Comparison of ENCODE assay signal across 8 mouse cellular contexts in genomic region chr10:53398540-53398902, GRCm38 (mm10). TPM values are rescaled to one million over a fixed set of nuclear protein-coding genes. Genes with fewer than 3 reads are reported as not detected.
A peak's percentile ranks its signal among the peaks of the same experiment; 100 is the strongest.
DNase-seq lines count a peak whose midpoint lies in the region; ATAC-seq and TF ChIP-seq lines count a peak whose summit lies in the region.

No protein-coding gene starts in this region.

- no peaks in the 10 kb centered on the region for H3K36me3 ChIP-seq in CH12.LX (replicated peaks in 1 of 2; ENCODE audit: control insufficient read depth in 1 of 2, insufficient read depth in 1 of 2, low read length in 1 of 2)
- H3K36me3 ChIP-seq in forebrain, embryonic 16.5 days (ENCODE audit: control insufficient read depth, insufficient read depth), result no peaks in the 10 kb centered on the region
- H3K36me3 ChIP-seq in liver, embryonic 13.5 days, result no peaks in the 10 kb centered on the region

- in situ Hi-C loops in CH12.LX (cut with MboI; ENCODE audit: low pct_ligation_motif_present, low pct_unique_long_range_greater_than_20kb, low sequenced_read_pairs), result no loop called here

- WGBS in forebrain, embryonic 16.5 days, result under 1% methylated on average over 7 of the region's 9 CpGs
- 12% methylated on average over 9 of the region's 9 CpGs for WGBS in liver, embryonic 13.5 days (ENCODE audit: insufficient replicate concordance)

- dilution Hi-C loops in CH12.LX (cut with MboI; ENCODE audit: extremely low pct_ligation_motif_present, extremely low pct_unique_long_range_greater_than_20kb, low sequenced_read_pairs), result no loop called here

- peak overlapping the region; percentile 64 for H3K4me2 ChIP-seq in CH12.LX (ENCODE audit: insufficient read depth, low read depth, poor library complexity, severe bottlenecking)
- H3K4me2 ChIP-seq in forebrain, embryonic 16.5 days (ENCODE audit: low read length), result peak overlapping the region; percentile 30
- peak overlapping the region; percentile 39 for H3K4me2 ChIP-seq in liver, embryonic 13.5 days

- no peak for TF ChIP-seq RAD21 in CH12.LX (IDR thresholded peaks at IDR 0.05; ENCODE audit: low read depth, low read length)

- TF ChIP-seq CTCF in CH12.LX (conservative IDR thresholded peaks at IDR 0.05 in 1 of 2, IDR thresholded peaks at IDR 0.05 in 1 of 2; ENCODE audit: low read depth in 2 of 2, low read length in 2 of 2), result no peak

- no peak overlapping the region for H3K27ac ChIP-seq in CH12.LX (ENCODE audit: insufficient read depth, low read depth)
- H3K27ac ChIP-seq in forebrain, embryonic 16.5 days (ENCODE audit: low read length), result peak overlapping the region; percentile 52
- no peak overlapping the region for H3K27ac ChIP-seq in liver, embryonic 13.5 days

- ATAC-seq in forebrain, embryonic 16.5 days, result peak; percentile 75
- ATAC-seq in hematopoietic stem cell, adult 5-6 weeks (replicated peaks in 1 of 2; ENCODE audit: insufficient read depth in 1 of 2, low FRiP score in 2 of 2, low TSS enrichment in 1 of 2, low read depth in 1 of 2, poor library complexity in 2 of 2, severe bottlenecking in 2 of 2), result peak; percentile 80 to 88
- ATAC-seq in liver, embryonic 13.5 days (ENCODE audit: low read depth), result no peak
- peak; percentile 45 for ATAC-seq in monocyte, adult 5-6 weeks (replicated peaks; ENCODE audit: insufficient number of reproducible peaks, low FRiP score, low TSS enrichment, poor library complexity, severe bottlenecking)
- no peak for ATAC-seq in erythroid progenitor cell, adult 5-6 weeks (replicated peaks; ENCODE audit: low FRiP score, poor library complexity, severe bottlenecking)

- no peak for DNase-seq in CH12.LX (ENCODE audit: extremely low read depth)
- DNase-seq in cerebellum, adult 11 months, result peak; percentile 20
- DNase-seq in liver, embryonic 13.5 days, result no peak
- DNase-seq in Muller cell, postnatal 12 days (ENCODE audit: inconsistent ontology term), result no peak

- H3K9me3 ChIP-seq in CH12.LX (replicated peaks; ENCODE audit: low read length), result peaks cover 3% of the 10 kb centered on the region
- H3K9me3 ChIP-seq in forebrain, embryonic 16.5 days (ENCODE audit: control insufficient read depth, low read length), result no peaks in the 10 kb centered on the region
- H3K9me3 ChIP-seq in liver, embryonic 13.5 days (replicated peaks), result no peaks in the 10 kb centered on the region

- H3K9ac ChIP-seq in CH12.LX (ENCODE audit: insufficient read depth, low read depth), result peak overlapping the region; percentile 51
- H3K9ac ChIP-seq in forebrain, embryonic 16.5 days (replicated peaks; ENCODE audit: low read depth, low read length), result 0 out of 2 replicates have a peak overlapping the region, but pooled peaks have one; percentile 3
- H3K9ac ChIP-seq in liver, embryonic 13.5 days, result peak overlapping the region; percentile 47; the same call in 1 of the 2 replicates

- TF ChIP-seq POLR2A in CH12.LX (IDR thresholded peaks at IDR 0.05; ENCODE audit: low read depth, low read length), result no peak

- peaks cover 7 to 27% of the 10 kb centered on the region in 2 experiments for H3K4me1 ChIP-seq in CH12.LX (ENCODE audit: control insufficient read depth in 1 of 2, insufficient read depth in 2 of 2)
- H3K4me1 ChIP-seq in forebrain, embryonic 16.5 days (replicated peaks; ENCODE audit: control insufficient read depth, insufficient read depth, low read length), result peaks cover 10% of the 10 kb centered on the region
- peaks cover 5% of the 10 kb centered on the region for H3K4me1 ChIP-seq in liver, embryonic 13.5 days (replicated peaks)

- peak overlapping the region; percentile 19 to 55 (median 51) for H3K4me3 ChIP-seq in CH12.LX (replicated peaks in 1 of 3; ENCODE audit: low read depth in 2 of 3, low read length in 2 of 3, poor library complexity in 1 of 3)
- H3K4me3 ChIP-seq in forebrain, embryonic 16.5 days (replicated peaks; ENCODE audit: low read length), result no peak overlapping the region
- H3K4me3 ChIP-seq in liver, embryonic 13.5 days (replicated peaks), result no peak overlapping the region

- TF ChIP-seq EP300 in CH12.LX (IDR thresholded peaks at IDR 0.05; ENCODE audit: low read length), result no peak

- no peaks in the 10 kb centered on the region for H3K27me3 ChIP-seq in CH12.LX (replicated peaks)
- no peaks in the 10 kb centered on the region for H3K27me3 ChIP-seq in forebrain, embryonic 16.5 days (replicated peaks; ENCODE audit: control insufficient read depth, insufficient read depth, low read length)
- no peaks in the 10 kb centered on the region for H3K27me3 ChIP-seq in liver, embryonic 13.5 days

- no peaks in the 10 kb centered on the region for H3K79me2 ChIP-seq in CH12.LX (replicated peaks; ENCODE audit: control insufficient read depth, extremely low read depth, insufficient read depth, poor library complexity, severe bottlenecking)

TF ChIP-seq in CH12.LX, 34 proteins besides CTCF, POLR2A, EP300 and RAD21:
- no peak for TF ChIP-seq KAT2A (IDR thresholded peaks at IDR 0.05; ENCODE audit: insufficient replicate concordance, low read length)
- TF ChIP-seq BHLHE40 (IDR thresholded peaks at IDR 0.05; ENCODE audit: low read depth, low read length), result peak; percentile 7; the same call in 1 of the 2 replicates
- TF ChIP-seq MXI1 (IDR thresholded peaks at IDR 0.05; ENCODE audit: low read depth, low read length), result peak; percentile 37; the same call in 1 of the 2 replicates
- peak; percentile 72; the same call in 1 of the 2 replicates for TF ChIP-seq CHD2 (IDR thresholded peaks at IDR 0.05; ENCODE audit: low read length)

RNA-seq across cellular contexts. Expression of gene Cep85l, which starts 18.8 kb away (rescaled TPM):
- total RNA-seq in CH12.LX (2012; rRNA removed), result 4.3 and 5.7 TPM in 2 replicates
- 4.2 and 4.3 TPM in 2 replicates for total RNA-seq in CH12.LX (2014; rRNA removed)
- polyA plus RNA-seq in CH12.LX (2012; ENCODE audit: insufficient read length, low read depth), result 4.4 and 5.0 TPM in 2 replicates
- 8.3 and 9.0 TPM in 2 replicates for polyA plus RNA-seq in forebrain, embryonic 16.5 days (2015; fragmentation: Nextera tagmentation; extraction: Ambion mirVana)
- 28.1 and 33.0 TPM in 2 replicates for total RNA-seq in hematopoietic stem cell, adult 5-6 weeks (2017)
- polyA plus RNA-seq in liver, embryonic 13.5 days (2015; fragmentation: Nextera tagmentation; extraction: Ambion mirVana), result 1.1 and 1.3 TPM in 2 replicates
- 27.4 to 28.7 TPM (median 28.1 TPM) in 3 replicates for total RNA-seq in monocyte, adult 5-6 weeks (2017)
- 3.8 and 7.6 TPM in 2 replicates for total RNA-seq in erythroid progenitor cell, adult 5-6 weeks (2015; ENCODE audit: low replicate concordance)
- 4.9 and 10.9 TPM in 2 replicates for total RNA-seq in erythroid progenitor cell, adult 5-6 weeks (2017; ENCODE audit: low replicate concordance)

Comparison
In these comparisons a context has a peak if more than half of its experiments do, and no peak if none do; other contexts are left out.
1. H3K4me3 ChIP-seq: peak in CH12.LX (3 of 3); none in forebrain, embryonic 16.5 days (single experiment) and liver, embryonic 13.5 days (single experiment).
2. ATAC-seq: peak in forebrain, embryonic 16.5 days (single experiment), hematopoietic stem cell, adult 5-6 weeks (2 of 2) and monocyte, adult 5-6 weeks (single experiment); none in liver, embryonic 13.5 days (single experiment) and erythroid progenitor cell, adult 5-6 weeks (single experiment).
3. Peak in every context shown above with its lines, with median percentiles within 50 percentile points of each other: H3K4me2 ChIP-seq and H3K9ac ChIP-seq.